Mouse (Mus musculus) small intestine, adult 2 months (tissue): ENCODE results near the gene Slc35f4.

ENCODE experiments used
- CTCF ChIP-seq: fragments of 200-500 bp; IDR thresholded peaks from 2 replicates; pipeline ENCODE4 v1.5.1; 2012; ENCODE audit warnings: low read depth, mild to moderate bottlenecking, control low read depth, inconsistent platforms, low read length, moderate library complexity, mixed read lengths; ENCODE audit not compliant: insufficient replicate concordance, insufficient read length; ENCODE audit errors: extremely low read depth
- POLR2A ChIP-seq: fragments of 200-500 bp; IDR thresholded peaks from 2 replicates; pipeline ENCODE4 v1.6.1; 2012; ENCODE audit warnings: low read depth, mild to moderate bottlenecking, control low read depth, inconsistent platforms, low read length, moderate library complexity

DNA sequence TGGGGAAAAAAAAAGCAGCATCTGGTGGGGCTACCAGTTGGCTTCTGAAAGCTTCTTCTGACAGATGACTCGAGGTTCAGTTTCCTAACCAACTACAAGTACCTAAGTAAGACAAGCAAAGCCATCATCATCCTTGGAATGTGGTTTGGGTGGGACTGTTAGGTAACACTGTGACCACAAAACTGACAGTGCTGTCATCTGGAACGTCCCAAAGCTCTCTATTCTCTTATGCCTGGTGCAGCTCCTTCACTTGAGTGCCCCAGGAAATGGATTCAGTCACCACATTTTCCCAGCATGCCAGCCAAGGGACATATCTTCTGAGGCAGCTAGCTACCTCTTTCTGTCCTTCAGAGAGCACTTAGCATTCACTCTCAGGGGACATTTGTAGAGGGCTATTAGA, 216.2 kb downstream of the Slc35f4 start:
- no peak for TF ChIP-seq POLR2A
- TF ChIP-seq CTCF = no peak
